Mouse (Mus musculus): ENCODE data around the gene Prune1. TPM values are rescaled to one million over a fixed set of nuclear protein-coding genes. Genes with fewer than 3 reads are reported as not detected.
"Not testable (repeated sequence)": the region's sequence is repeated elsewhere in the genome, so short reads cannot be mapped to it uniquely, and the experiment has no call there.

The Prune1 gene
- polyA plus RNA-seq, 1 experiment from 2014 or later: 28.2 TPM

DNA sequence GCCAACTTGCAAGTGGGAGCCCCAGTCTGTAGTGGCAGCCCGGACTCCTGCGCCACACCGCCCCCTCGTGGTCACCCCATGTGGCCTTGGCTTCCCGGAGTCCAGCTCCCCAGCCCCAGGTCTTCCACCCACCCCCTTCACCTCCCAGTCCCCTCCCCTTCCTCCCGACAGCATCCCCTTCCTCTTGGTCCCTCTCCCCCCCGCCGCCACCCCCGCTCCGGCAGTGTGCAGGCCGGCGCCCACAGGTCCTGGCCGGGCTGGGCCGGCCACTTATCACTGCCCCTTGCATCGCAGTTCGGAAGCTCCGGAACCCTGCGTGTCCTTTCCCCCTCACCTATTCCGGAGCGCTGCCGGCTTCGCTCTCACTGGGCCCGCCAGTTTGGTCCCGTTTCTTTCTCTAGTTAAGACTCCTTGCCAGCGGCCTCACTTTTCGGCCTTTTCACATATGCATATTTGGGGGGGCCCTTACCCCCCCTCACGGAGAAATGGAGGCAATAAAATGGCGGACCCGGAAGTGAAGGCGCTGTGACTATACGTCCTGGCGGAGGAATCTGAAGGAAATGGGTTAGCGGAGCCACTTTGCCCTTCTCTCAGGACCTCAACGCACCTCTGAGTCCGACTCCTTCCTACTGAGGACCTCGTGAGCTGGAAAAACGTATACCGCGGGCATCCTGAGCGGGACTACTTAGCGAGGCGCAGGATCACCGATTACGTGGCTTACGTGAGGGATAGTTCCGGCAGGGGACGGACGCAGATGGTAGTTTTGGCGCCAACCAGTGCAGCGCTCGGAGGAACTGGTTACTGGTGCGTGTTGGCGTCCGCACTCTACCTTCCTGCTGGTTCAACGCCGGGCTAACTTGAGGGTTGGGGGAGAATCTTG lies 64.4 kb downstream of the Prune1 start, which contains the start of gene Gabpb2:
Gene Gabpb2 (minus strand): TSS at position 662 of the 880 bp plus-strand sequence.
- Histone ChIP-seq H3K36me3 (replicated peaks; ENCODE audit: control insufficient read depth, insufficient read depth, low read depth, low read length) (no peaks in the 10 kb centered on the region; the same call in none of the 2 replicates), H3K9ac (replicated peaks; ENCODE audit: low read length) (peak within 1 kb of the TSS; percentile 88), H3K9me3 (replicated peaks; ENCODE audit: control insufficient read depth, low read length) (no peaks in the 10 kb centered on the region), H3K4me1 (ENCODE audit: control insufficient read depth, insufficient read depth, low read length) (no peaks in the 10 kb centered on the region), H3K27ac (replicated peaks; ENCODE audit: low read depth, low read length) (peak within 1 kb of the TSS; percentile 96), H3K4me3 (ENCODE audit: low read depth, low read length) (peak within 1 kb of the TSS; percentile 70), H3K4me2 (ENCODE audit: low read depth, low read length) (peak within 1 kb of the TSS; percentile 43), H3K27me3 (ENCODE audit: control insufficient read depth, insufficient read depth, low read length) (no peaks in the 10 kb centered on the region)
- DNase-seq (ENCODE audit: low spot score) (peak; percentile 95), ATAC-seq (replicated peaks; ENCODE audit: insufficient number of reproducible peaks, low FRiP score, low TSS enrichment, low read depth) (peak; percentile 87)
- WGBS: under 1% methylated on average over 53 of the region's 56 CpGs

DNA sequence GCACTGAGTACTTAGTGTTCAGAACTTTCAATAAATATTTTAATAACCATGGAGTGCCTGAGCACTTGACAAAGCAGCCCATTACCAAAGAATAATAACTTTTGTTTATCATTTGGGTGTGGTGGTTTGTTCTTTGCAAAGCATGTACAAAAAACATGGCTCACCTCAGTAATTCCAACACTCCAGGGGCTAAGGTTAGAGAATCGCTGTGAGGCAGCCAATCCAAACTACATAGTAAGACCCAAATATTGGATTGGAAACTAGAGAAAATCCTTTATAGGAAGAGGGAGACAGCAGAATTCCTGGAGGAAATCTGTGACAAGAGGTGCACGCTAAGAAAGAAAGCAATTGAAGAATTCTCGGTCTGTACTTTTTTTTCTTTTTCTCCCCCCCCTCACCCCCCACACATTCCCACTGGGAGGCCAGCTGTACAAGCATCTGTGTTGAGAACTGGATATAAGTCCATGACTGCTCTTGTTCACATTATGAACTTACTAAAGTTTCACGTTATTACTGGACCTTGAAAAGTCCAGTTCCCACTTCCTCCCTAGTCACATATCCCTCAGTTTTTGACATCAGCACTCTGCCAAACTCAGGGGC lies 65.1 kb downstream of the Prune1 start:
- no peaks in the 10 kb centered on the region for H3K9me3 ChIP-seq (replicated peaks; ENCODE audit: control insufficient read depth, low read length)
- ATAC-seq (replicated peaks; ENCODE audit: insufficient number of reproducible peaks, low FRiP score, low TSS enrichment, low read depth) (peak; percentile 61; the same call in 1 of the 2 replicates), DNase-seq (ENCODE audit: low spot score) (no peak)
- peak overlapping the region; percentile 38 for H3K4me2 ChIP-seq (ENCODE audit: low read depth, low read length)
- WGBS: 23% methylated on average over 4 of the region's 4 CpGs
- H3K27me3 ChIP-seq (ENCODE audit: control insufficient read depth, insufficient read depth, low read length): no peaks in the 10 kb centered on the region
- H3K4me3 ChIP-seq (ENCODE audit: low read depth, low read length): peak overlapping the region; percentile 70
- H3K36me3 ChIP-seq (replicated peaks; ENCODE audit: control insufficient read depth, insufficient read depth, low read depth, low read length): no peaks in the 10 kb centered on the region; the same call in none of the 2 replicates
- no peaks in the 10 kb centered on the region for H3K4me1 ChIP-seq (ENCODE audit: control insufficient read depth, insufficient read depth, low read length)
- peak overlapping the region; percentile 88 for H3K9ac ChIP-seq (replicated peaks; ENCODE audit: low read length)
- peak overlapping the region; percentile 96; the same call in 1 of the 2 replicates for H3K27ac ChIP-seq (replicated peaks; ENCODE audit: low read depth, low read length)

DNA sequence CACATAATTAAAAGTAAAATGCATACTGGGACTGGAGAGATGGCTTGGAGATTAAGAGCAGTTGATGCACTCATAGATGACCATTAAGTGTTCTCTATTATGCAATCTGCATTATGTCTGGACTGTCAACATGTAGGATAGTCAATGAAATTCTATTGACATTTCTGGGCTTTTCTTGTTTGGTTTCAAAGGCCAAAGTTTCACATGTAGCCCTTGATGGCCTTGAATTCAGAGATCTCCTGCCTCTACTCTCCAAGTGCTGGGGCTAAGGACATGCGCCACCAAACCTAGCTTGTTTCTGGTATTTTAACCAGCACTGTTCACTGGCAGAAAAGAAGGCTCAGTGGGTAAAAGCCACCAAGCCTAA lies 68.3 kb downstream of the Prune1 start:
- no peaks in the 10 kb centered on the region for H3K4me1 ChIP-seq (ENCODE audit: control insufficient read depth, insufficient read depth, low read length)
- no peaks in the 10 kb centered on the region for H3K36me3 ChIP-seq (replicated peaks; ENCODE audit: control insufficient read depth, insufficient read depth, low read depth, low read length)
- H3K4me3 ChIP-seq (ENCODE audit: low read depth, low read length): no peak overlapping the region
- no peaks in the 10 kb centered on the region for H3K27me3 ChIP-seq (ENCODE audit: control insufficient read depth, insufficient read depth, low read length)
- no peak overlapping the region for H3K9ac ChIP-seq (replicated peaks; ENCODE audit: low read length)
- H3K4me2 ChIP-seq (ENCODE audit: low read depth, low read length): no peak overlapping the region
- WGBS: 100% methylated on average over 1 of the region's 1 CpGs
- no peak for DNase-seq (ENCODE audit: low spot score)
- no peak overlapping the region for H3K27ac ChIP-seq (replicated peaks; ENCODE audit: low read depth, low read length)
- ATAC-seq (replicated peaks; ENCODE audit: insufficient number of reproducible peaks, low FRiP score, low TSS enrichment, low read depth): no peak
- no peaks in the 10 kb centered on the region for H3K9me3 ChIP-seq (replicated peaks; ENCODE audit: control insufficient read depth, low read length)

DNA sequence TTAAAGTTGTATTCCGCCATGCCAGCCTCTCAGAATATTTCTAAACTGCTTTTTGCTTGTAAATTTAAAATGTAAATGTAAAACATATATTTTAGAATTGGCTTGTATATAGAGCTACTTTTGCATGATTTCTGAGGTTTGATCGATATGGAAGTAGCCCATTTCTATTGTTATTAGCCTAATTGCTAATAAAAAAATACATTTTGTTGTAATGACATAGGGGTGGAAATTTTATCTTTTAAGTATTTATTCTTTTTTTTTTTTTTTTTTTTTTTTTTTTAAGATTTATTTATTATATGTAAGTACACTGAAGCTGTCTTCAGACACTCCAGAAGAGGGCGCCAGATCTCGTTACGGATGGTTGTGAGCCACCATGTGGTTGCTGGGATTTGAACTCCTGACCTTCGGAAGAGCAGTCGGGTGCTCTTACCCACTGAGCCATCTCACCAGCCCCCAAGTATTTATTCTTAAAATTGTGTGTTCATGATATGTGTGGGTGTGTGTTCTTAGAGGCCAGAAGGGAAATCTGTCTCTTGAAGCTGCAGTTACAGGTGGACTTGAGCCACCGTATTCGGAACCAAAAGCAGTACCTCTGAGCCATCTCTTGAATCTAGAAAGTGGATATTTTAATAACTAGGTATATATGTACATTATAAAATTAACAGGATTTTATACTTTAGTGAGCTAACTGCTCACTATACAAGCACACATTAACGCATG lies 68.8 kb downstream of the Prune1 start:
- H3K4me1 ChIP-seq (ENCODE audit: control insufficient read depth, insufficient read depth, low read length): not testable (repeated sequence)

DNA sequence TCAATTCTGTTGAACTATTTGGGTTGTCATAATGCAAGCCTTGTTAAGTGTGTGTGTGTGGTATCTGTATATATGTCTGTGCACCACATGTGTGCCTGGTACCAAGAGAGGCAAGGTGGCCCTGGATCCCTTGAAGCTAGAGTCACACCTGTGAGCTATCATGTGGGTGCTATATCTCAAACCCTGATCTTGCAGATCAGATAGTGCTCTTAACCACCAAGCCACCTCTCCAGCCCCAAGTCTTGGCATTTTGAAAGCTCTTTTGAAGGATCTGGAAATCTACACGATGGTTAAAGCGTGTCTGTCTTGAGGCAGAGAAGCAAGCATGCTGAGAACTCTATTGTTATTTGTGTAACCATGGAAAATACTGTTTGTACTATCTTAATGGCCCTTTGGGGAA lies 71.3 kb downstream of the Prune1 start:
- H3K9ac ChIP-seq (replicated peaks; ENCODE audit: low read length): no peak overlapping the region
- no peak overlapping the region for H3K27ac ChIP-seq (replicated peaks; ENCODE audit: low read depth, low read length)
- H3K4me3 ChIP-seq (ENCODE audit: low read depth, low read length): no peak overlapping the region
- no peaks in the 10 kb centered on the region for H3K27me3 ChIP-seq (ENCODE audit: control insufficient read depth, insufficient read depth, low read length)
- 90% methylated on average over 2 of the region's 2 CpGs for WGBS
- H3K9me3 ChIP-seq (replicated peaks; ENCODE audit: control insufficient read depth, low read length): no peaks in the 10 kb centered on the region
- H3K4me2 ChIP-seq (ENCODE audit: low read depth, low read length): no peak overlapping the region
- H3K36me3 ChIP-seq (replicated peaks; ENCODE audit: control insufficient read depth, insufficient read depth, low read depth, low read length): no peaks in the 10 kb centered on the region
- DNase-seq (ENCODE audit: low spot score): no peak
- H3K4me1 ChIP-seq (ENCODE audit: control insufficient read depth, insufficient read depth, low read length): no peaks in the 10 kb centered on the region
- no peak for ATAC-seq (replicated peaks; ENCODE audit: insufficient number of reproducible peaks, low FRiP score, low TSS enrichment, low read depth)

More for the DNA sequence above, 68.8 kb downstream of the Prune1 start:
- H3K27ac ChIP-seq (replicated peaks; ENCODE audit: low read depth, low read length); H3K4me2 ChIP-seq (ENCODE audit: low read depth, low read length); H3K9me3 ChIP-seq (replicated peaks; ENCODE audit: control insufficient read depth, low read length); H3K4me3 ChIP-seq (ENCODE audit: low read depth, low read length); ATAC-seq (replicated peaks; ENCODE audit: insufficient number of reproducible peaks, low FRiP score, low TSS enrichment, low read depth); DNase-seq (ENCODE audit: low spot score); H3K9ac ChIP-seq (replicated peaks; ENCODE audit: low read length); H3K27me3 ChIP-seq (ENCODE audit: control insufficient read depth, insufficient read depth, low read length); H3K36me3 ChIP-seq (replicated peaks; ENCODE audit: control insufficient read depth, insufficient read depth, low read depth, low read length): not testable (repeated sequence)
- 95% methylated on average over 7 of the region's 10 CpGs for WGBS

DNA sequence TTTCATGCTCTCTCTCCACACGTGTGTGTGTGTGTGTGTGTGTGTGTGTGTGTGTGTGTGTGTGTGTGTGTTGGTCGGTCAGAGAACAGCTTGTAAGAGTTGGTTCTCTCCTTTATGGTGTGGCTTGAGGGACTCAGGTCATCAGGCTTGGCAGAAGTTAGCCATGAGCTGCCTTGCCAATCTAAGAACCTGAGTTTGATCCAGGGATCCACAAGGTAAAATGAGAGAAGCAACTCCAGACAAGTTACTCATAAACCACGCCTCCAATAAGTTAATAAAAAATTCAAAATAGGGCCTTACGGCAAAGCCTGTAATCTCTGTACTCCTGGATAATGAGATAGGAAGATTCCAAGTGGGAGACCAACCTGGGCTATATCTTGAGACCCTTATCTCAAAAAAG lies 73.6 kb downstream of the Prune1 start:
- no peak overlapping the region for H3K9ac ChIP-seq (replicated peaks; ENCODE audit: low read length)
- WGBS: 92% methylated on average over 4 of the region's 4 CpGs
- H3K9me3 ChIP-seq (replicated peaks; ENCODE audit: control insufficient read depth, low read length): no peaks in the 10 kb centered on the region
- H3K36me3 ChIP-seq (replicated peaks; ENCODE audit: control insufficient read depth, insufficient read depth, low read depth, low read length): peaks cover 4% of the 10 kb centered on the region
- H3K4me3 ChIP-seq (ENCODE audit: low read depth, low read length): no peak overlapping the region
- no peaks in the 10 kb centered on the region for H3K4me1 ChIP-seq (ENCODE audit: control insufficient read depth, insufficient read depth, low read length)
- H3K4me2 ChIP-seq (ENCODE audit: low read depth, low read length): no peak overlapping the region
- H3K27me3 ChIP-seq (ENCODE audit: control insufficient read depth, insufficient read depth, low read length): no peaks in the 10 kb centered on the region
- no peak overlapping the region for H3K27ac ChIP-seq (replicated peaks; ENCODE audit: low read depth, low read length)
- ATAC-seq (replicated peaks; ENCODE audit: insufficient number of reproducible peaks, low FRiP score, low TSS enrichment, low read depth): no peak
- DNase-seq (ENCODE audit: low spot score): no peak

DNA sequence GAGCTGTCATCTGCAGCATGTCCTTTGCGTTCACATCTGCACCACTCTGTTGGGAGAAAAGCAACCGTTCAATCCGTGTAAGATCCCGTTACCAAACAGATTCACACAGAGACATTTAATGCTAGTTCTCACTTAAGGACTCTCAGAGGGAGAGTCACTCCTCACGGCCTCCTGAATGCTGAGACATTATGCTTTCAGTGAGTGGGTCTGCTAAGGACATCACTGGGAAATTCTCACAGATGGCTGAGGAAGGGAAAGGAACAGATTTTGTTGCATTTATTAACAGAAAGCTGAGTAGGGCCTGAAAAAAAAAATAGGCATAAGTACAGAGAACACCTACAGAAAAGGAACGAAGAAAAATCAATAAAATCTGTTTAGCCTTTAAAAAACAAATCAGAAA lies 78.0 kb downstream of the Prune1 start:
- Histone ChIP-seq H3K36me3 (replicated peaks; ENCODE audit: control insufficient read depth, insufficient read depth, low read depth, low read length) (peaks cover 14% of the 10 kb centered on the region), H3K9me3 (replicated peaks; ENCODE audit: control insufficient read depth, low read length) (no peaks in the 10 kb centered on the region), H3K9ac (replicated peaks; ENCODE audit: low read length) (no peak overlapping the region), H3K4me1 (ENCODE audit: control insufficient read depth, insufficient read depth, low read length) (no peaks in the 10 kb centered on the region), H3K27ac (replicated peaks; ENCODE audit: low read depth, low read length) (no peak overlapping the region), H3K27me3 (ENCODE audit: control insufficient read depth, insufficient read depth, low read length) (no peaks in the 10 kb centered on the region), H3K4me2 (ENCODE audit: low read depth, low read length) (no peak overlapping the region), H3K4me3 (ENCODE audit: low read depth, low read length) (no peak overlapping the region)
- WGBS: 90% methylated on average over 6 of the region's 6 CpGs
- ATAC-seq (replicated peaks; ENCODE audit: insufficient number of reproducible peaks, low FRiP score, low TSS enrichment, low read depth) (no peak), DNase-seq (ENCODE audit: low spot score) (no peak)

All from embryonic facial prominence, embryonic 11.5 days (tissue).